Mouse (Mus musculus): ENCODE measurements at regions not wholly inside any gene's neighbourhood (a gene's known extent, or its start where the extent isn't known, plus 50 kb on each side); places are given as distances from the start of the nearest gene placed in this dataset.

DNA sequence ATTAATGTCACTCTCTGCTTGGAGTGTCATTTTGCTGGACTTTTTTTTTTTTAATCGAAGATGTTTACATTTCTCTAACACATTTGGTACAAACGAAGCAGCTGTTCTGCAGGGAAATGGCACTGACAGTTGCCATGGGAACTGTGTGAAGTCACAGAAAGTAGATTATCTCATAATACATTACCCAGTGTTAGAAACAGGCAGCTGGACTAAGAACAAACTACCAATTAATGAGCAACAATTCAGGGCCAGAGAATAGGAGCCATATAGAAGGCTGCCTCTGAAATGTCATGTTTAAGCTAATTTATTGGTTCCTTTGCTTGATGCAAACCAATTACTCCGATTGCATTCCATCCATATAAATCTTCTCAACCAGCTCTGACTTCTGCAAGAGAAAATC lies 159.3 kb upstream of the Large1 start:
- Histone ChIP-seq H3K36me3 (no peaks in the 10 kb centered on the region), H3K4me2 (no peak overlapping the region), H3K27me3 (no peaks in the 10 kb centered on the region), H3K27ac (replicated peaks) (no peak overlapping the region), H3K9me3 (no peaks in the 10 kb centered on the region), H3K4me1 (replicated peaks) (no peaks in the 10 kb centered on the region), H3K9ac (no peak overlapping the region), H3K4me3 (no peak overlapping the region)
- WGBS, result 47% methylated on average over 3 of the region's 3 CpGs
- ATAC-seq (ENCODE audit: low read depth), result 0 out of 2 replicates have a peak, but pooled peaks have one; percentile 72
